Mouse (Mus musculus): ENCODE results near the gene Rtkn2.

DNA sequence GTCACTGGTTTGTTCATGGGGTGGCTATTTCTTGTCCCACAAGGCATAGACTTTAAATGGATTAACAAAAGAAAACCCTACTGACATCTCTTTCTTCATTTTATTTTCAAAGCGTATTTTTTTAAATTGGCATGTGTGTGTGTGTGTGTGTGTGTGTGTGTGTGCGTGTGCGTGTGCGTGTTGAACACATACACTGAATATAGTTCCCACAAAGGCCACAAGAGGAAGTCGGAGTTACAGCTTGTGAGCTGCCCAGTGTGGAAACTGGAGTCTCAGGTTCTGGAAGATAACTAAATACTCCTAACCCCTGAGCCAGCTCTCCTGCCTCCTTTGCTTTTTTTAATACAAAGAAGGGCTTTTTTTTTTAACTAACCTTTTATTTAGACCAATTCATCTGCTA lies 95.8 kb downstream of the Rtkn2 start:
- TF ChIP-seq TAL1 (IDR thresholded peaks at IDR 0.05; ENCODE audit: low read length) (no peak), GATA1 (IDR thresholded peaks at IDR 0.05; ENCODE audit: low read length) (no peak)

Data from erythroblast, embryonic 14.5 days (primary cell).